ENCODE assay signal across 8 mouse cellular contexts in the genomic region with DNA sequence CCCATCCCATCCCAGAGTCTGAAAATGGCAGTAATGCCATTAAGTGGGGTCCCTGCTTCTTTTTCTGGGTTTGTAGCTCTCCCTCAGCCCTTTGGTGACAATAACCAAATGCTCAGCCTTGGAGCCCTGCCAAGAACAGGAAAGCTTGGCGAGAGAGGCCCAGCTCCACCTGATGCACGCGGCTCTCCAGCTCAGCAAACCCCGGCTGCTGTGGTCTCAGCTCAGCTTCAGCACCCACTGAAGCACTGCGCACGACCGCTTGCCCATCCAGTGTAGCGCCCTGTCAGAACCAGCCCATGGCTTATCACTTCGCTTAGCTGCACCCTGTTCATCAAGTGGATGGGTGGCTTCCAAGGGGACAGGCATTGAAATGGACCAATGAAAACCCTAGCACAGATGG. TPM values are rescaled to one million over a fixed set of nuclear protein-coding genes. Genes with fewer than 3 reads are reported as not detected.
DNase-seq lines count a peak whose midpoint lies in the region; ATAC-seq and TF ChIP-seq lines count a peak whose summit lies in the region.

No protein-coding gene starts in this region.

- peak overlapping the region; percentile 24; the same call in 1 of the 2 replicates for H3K4me3 ChIP-seq in heart, embryonic 10.5 days
- H3K4me3 ChIP-seq in heart, postnatal 0 days (ENCODE audit: low read depth, low read length), result no peak overlapping the region

- no peak for DNase-seq in heart, embryonic 10.5 days (ENCODE audit: low spot score)
- DNase-seq in heart, adult 9 months (ENCODE audit: low spot score in 2 of 2), result no peak
- peak; percentile 55 for DNase-seq in right cerebral cortex, postnatal 4 days
- DNase-seq in right cerebral cortex, postnatal 36 days (ENCODE audit: low spot score in 2 of 2), result no peak
- DNase-seq in heart, postnatal 0 days (ENCODE audit: low spot score), result peak; percentile 47
- DNase-seq in left cerebral cortex, adult 9 months (ENCODE audit: low spot score in 2 of 2), result no peak

- TF ChIP-seq EP300 in heart, postnatal 0 days (IDR thresholded peaks at IDR 0.05; ENCODE audit: low read depth), result no peak

- peaks cover 46% of the 10 kb centered on the region for H3K36me3 ChIP-seq in heart, embryonic 10.5 days
- peaks cover 27% of the 10 kb centered on the region for H3K36me3 ChIP-seq in heart, postnatal 0 days (replicated peaks; ENCODE audit: control insufficient read depth, insufficient read depth, low read length)

- 41% methylated on average over 9 of the region's 9 CpGs for WGBS in heart, embryonic 10.5 days
- 21% methylated on average over 9 of the region's 9 CpGs for WGBS in heart, postnatal 0 days

- H3K27me3 ChIP-seq in heart, embryonic 10.5 days (ENCODE audit: insufficient read depth, poor library complexity, severe bottlenecking), result no peaks in the 10 kb centered on the region
- no peaks in the 10 kb centered on the region for H3K27me3 ChIP-seq in heart, postnatal 0 days (ENCODE audit: control insufficient read depth, insufficient read depth, low read length)

- no peak overlapping the region for H3K9ac ChIP-seq in heart, postnatal 0 days (replicated peaks; ENCODE audit: low read depth, low read length)

- ATAC-seq in heart, postnatal 0 days (ENCODE audit: insufficient read depth, low read depth), result peak; percentile 57
- 0 out of 2 replicates have a peak, but pooled peaks have one; percentile 30 for ATAC-seq in megakaryocyte-erythroid progenitor cell, adult 5-6 weeks (replicated peaks; ENCODE audit: low FRiP score, low TSS enrichment, poor library complexity, severe bottlenecking)
- no peak for ATAC-seq in monocyte, adult 5-6 weeks (replicated peaks; ENCODE audit: insufficient number of reproducible peaks, low FRiP score, low TSS enrichment, poor library complexity, severe bottlenecking)

- TF ChIP-seq CTCF in heart, postnatal 0 days (IDR thresholded peaks at IDR 0.05; ENCODE audit: low read depth), result no peak

- no peak overlapping the region for H3K4me2 ChIP-seq in heart, postnatal 0 days (ENCODE audit: low read depth, low read length)

- 0 out of 2 replicates have a peak overlapping the region, but pooled peaks have one; percentile 10 for H3K27ac ChIP-seq in heart, embryonic 10.5 days
- H3K27ac ChIP-seq in heart, postnatal 0 days (ENCODE audit: low read depth), result no peak overlapping the region

- H3K4me1 ChIP-seq in heart, embryonic 10.5 days, result peaks cover 57% of the 10 kb centered on the region
- 0 out of 2 replicates have a peak, but pooled peaks cover 5% of the 10 kb centered on the region for H3K4me1 ChIP-seq in heart, postnatal 0 days (ENCODE audit: control insufficient read depth, insufficient read depth)

- no peaks in the 10 kb centered on the region for H3K9me3 ChIP-seq in heart, embryonic 10.5 days
- H3K9me3 ChIP-seq in heart, postnatal 0 days (replicated peaks; ENCODE audit: control insufficient read depth, low read length), result no peaks in the 10 kb centered on the region

RNA-seq across cellular contexts. Expression of a gene that starts 31.3 kb away (rescaled TPM):
- 36.8 and 43.1 TPM in 2 replicates for polyA plus RNA-seq in heart, embryonic 10.5 days (2016; fragmentation: Nextera tagmentation; extraction: Ambion mirVana)
- 44.9 and 52.8 TPM in 2 replicates for total RNA-seq in heart, postnatal 0 days (2014; rRNA removed; ENCODE audit: low replicate concordance)
- 30.6 and 34.3 TPM in 2 replicates for polyA plus RNA-seq in heart, postnatal 0 days (2015; fragmentation: Nextera tagmentation; extraction: Ambion mirVana)
- total RNA-seq in megakaryocyte-erythroid progenitor cell, adult 5-6 weeks (2014; fragmentation: Nextera tagmentation), result 17.6 and 24.2 TPM in 2 replicates
- total RNA-seq in megakaryocyte-erythroid progenitor cell, adult 5-6 weeks (2017), result 3.2 and 4.8 TPM in 2 replicates
- 10.4 to 17.8 TPM (median 11.8 TPM) in 3 replicates for total RNA-seq in monocyte, adult 5-6 weeks (2017)

RNA-seq across cellular contexts. Expression of a gene that starts 39.7 kb away (rescaled TPM):
- polyA plus RNA-seq in heart, embryonic 10.5 days (2016; fragmentation: Nextera tagmentation; extraction: Ambion mirVana), result 2.0 and 3.6 TPM in 2 replicates
- not detected in 2 replicates for total RNA-seq in heart, postnatal 0 days (2014; rRNA removed; ENCODE audit: low replicate concordance)
- polyA plus RNA-seq in heart, postnatal 0 days (2015; fragmentation: Nextera tagmentation; extraction: Ambion mirVana), result 0.11 and 0.37 TPM in 2 replicates
- not detected in 2 replicates for total RNA-seq in megakaryocyte-erythroid progenitor cell, adult 5-6 weeks (2014; fragmentation: Nextera tagmentation)
- total RNA-seq in megakaryocyte-erythroid progenitor cell, adult 5-6 weeks (2017), result not detected in 2 replicates
- total RNA-seq in monocyte, adult 5-6 weeks (2017), result 1.2 TPM in 1 of 3 replicates, not detected in the others

Comparison
In these comparisons a context has a peak if more than half of its experiments do, and no peak if none do; other contexts are left out.
1. DNase-seq: peak in right cerebral cortex, postnatal 4 days (single experiment) and heart, postnatal 0 days (single experiment); none in heart, embryonic 10.5 days (single experiment), heart, adult 9 months (0 of 2), right cerebral cortex, postnatal 36 days (0 of 2) and left cerebral cortex, adult 9 months (0 of 2).